Mouse (Mus musculus) layer of hippocampus, adult 18-20 months (tissue): ENCODE measurements around the gene Dap3. TPM values are rescaled to one million over a fixed set of nuclear protein-coding genes. Genes with fewer than 3 reads are reported as not detected.
"Not testable (repeated sequence)": the region's sequence is repeated elsewhere in the genome, so short reads cannot be mapped to it uniquely, and the experiment has no call there.

Experiments
- DNase-seq, 2 experiments: peaks; one replicate each; pipeline ENCODE4 v3.0.0; 2022; ENCODE audit warnings: low spot score in 2 of 2
- long read RNA-seq: library from polyadenylated mRNA; stranded (forward); transcript quantifications from one replicate; pipeline ENCODE4 v2.0.0, GENCODE M21; 2021
- total RNA-seq, 2 experiments: library from RNA; stranded (reverse); gene quantifications; 2 replicates each; pipeline ENCODE4 v1.2.3; 2021

Gene Dap3
- total RNA-seq = 100 to 1,000 TPM; 111 to 118 TPM
- long read RNA-seq, full-length matches to known transcripts = 46 of 64 reads
- long read RNA-seq, partial matches to known transcripts = 4 of 64 reads
- long read RNA-seq, other reads (novel, unspliced or antisense) = 14 of 64 reads

- DNase-seq = peak; percentile 54 to 70
These were observed at the start of gene Dap3, which contains the start of gene Ash1l for GRCm38 (mm10) chr3:88950576-88951326. Gene Dap3, minus strand, starts transcription at chr3:88951181. Gene Ash1l, plus strand, starts transcription at chr3:88950622.

- no peak for DNase-seq
These were observed 41.8 kb upstream of the Dap3 start for GRCm38 (mm10) chr3:88992793-88993192.

GRCm38 (mm10) chr3:88983921-88984381 is 33.0 kb upstream of the Dap3 start:
- no peak for DNase-seq

GRCm38 (mm10) chr3:88981206-88982010 is 30.4 kb upstream of the Dap3 start:
- DNase-seq = peak in 1 of 2 experiments; percentile 28

- no peak for DNase-seq
These were observed 24.0 kb upstream of the Dap3 start for GRCm38 (mm10) chr3:88975012-88975411.

- not testable (repeated sequence) for DNase-seq
These were observed 12.2 kb upstream of the Dap3 start for GRCm38 (mm10) chr3:88963211-88963610.

GRCm38 (mm10) chr3:88953736-88954135 is 2.8 kb upstream of the Dap3 start:
- DNase-seq = no peak

- DNase-seq = no peak
These were observed 2.3 kb upstream of the Dap3 start for GRCm38 (mm10) chr3:88953246-88953645.

- no peak for DNase-seq
These were observed 383 bp upstream of the Dap3 start for GRCm38 (mm10) chr3:88951327-88951800.

GRCm38 (mm10) chr3:88949786-88950575 is 1.0 kb downstream of the Dap3 start:
- peak; percentile 79 to 83 for DNase-seq

- no peak for DNase-seq
These were observed 6.9 kb downstream of the Dap3 start for GRCm38 (mm10) chr3:88944109-88944508.

- DNase-seq = no peak
These were observed 8.6 kb downstream of the Dap3 start for GRCm38 (mm10) chr3:88942316-88942880.

- DNase-seq = peak in 1 of 2 experiments; percentile 60
These were observed 11.2 kb downstream of the Dap3 start for GRCm38 (mm10) chr3:88939749-88940148.

- DNase-seq = no peak
These were observed 11.9 kb downstream of the Dap3 start for GRCm38 (mm10) chr3:88939071-88939470.

- no peak for DNase-seq
These were observed 21.5 kb downstream of the Dap3 start for GRCm38 (mm10) chr3:88929501-88929900.

- DNase-seq = no peak
These were observed 25.3 kb downstream of the Dap3 start for GRCm38 (mm10) chr3:88925651-88926050.

GRCm38 (mm10) chr3:88923989-88924591 is 26.9 kb downstream of the Dap3 start:
- DNase-seq = no peak

- DNase-seq = no peak
These were observed 29.6 kb downstream of the Dap3 start for GRCm38 (mm10) chr3:88921411-88921810.

- DNase-seq = no peak
These were observed 32.0 kb downstream of the Dap3 start for GRCm38 (mm10) chr3:88918981-88919380.

GRCm38 (mm10) chr3:88914384-88914810 is 36.6 kb downstream of the Dap3 start:
- no peak for DNase-seq
